Mouse (Mus musculus): ENCODE results near the gene Rnf214. TPM values are rescaled to one million over a fixed set of nuclear protein-coding genes. Genes with fewer than 3 reads are reported as not detected.

Rnf214 gene
- polyA plus RNA-seq, 2 experiments: 6.3 to 12.0 TPM

DNA sequence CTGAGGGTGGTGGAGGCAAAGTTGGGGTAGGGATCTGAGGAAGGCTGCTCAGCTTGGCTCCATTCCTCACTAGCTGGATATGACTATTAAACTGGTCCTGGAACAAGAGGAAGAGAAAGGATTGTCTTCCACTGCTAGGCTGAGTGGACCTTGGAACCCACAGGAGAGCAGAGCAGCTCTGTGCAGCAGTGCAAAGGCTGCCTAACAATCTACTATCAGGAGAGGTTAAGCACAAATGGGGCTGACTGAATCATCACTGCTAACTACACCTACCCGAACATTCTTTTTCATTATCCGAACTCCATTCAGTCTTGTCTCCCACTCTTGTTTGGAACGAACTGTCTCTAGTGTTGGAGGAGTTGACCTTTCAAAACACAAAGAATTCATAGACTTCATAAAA, 37.5 kb downstream of the Rnf214 start:
- H3K4me3 ChIP-seq (ENCODE audit: insufficient read depth in 1 of 2, low read depth in 2 of 2, low read length in 2 of 2): no peak overlapping the region
- TF ChIP-seq EP300 (IDR thresholded peaks at IDR 0.05; ENCODE audit: low read depth) (no peak), CTCF (IDR thresholded peaks at IDR 0.05; ENCODE audit: low read depth) (no peak)
- DNase-seq (ENCODE audit: low read depth in 3 of 3, low spot score in 3 of 3) (no peak), ATAC-seq (ENCODE audit: insufficient read depth) (no peak)
- no peaks in the 10 kb centered on the region for H3K9me3 ChIP-seq (ENCODE audit: control insufficient read depth, low read length)
- no peak overlapping the region for H3K4me2 ChIP-seq (ENCODE audit: low read depth)
- 78% methylated on average over 3 of the region's 3 CpGs for WGBS (ENCODE audit: insufficient replicate concordance)
- H3K36me3 ChIP-seq (replicated peaks; ENCODE audit: control insufficient read depth, insufficient read depth, low read depth): peaks cover 19% of the 10 kb centered on the region
- H3K27me3 ChIP-seq (ENCODE audit: control insufficient read depth, insufficient read depth, low read length): no peaks in the 10 kb centered on the region
- no peak overlapping the region for H3K27ac ChIP-seq
- H3K9ac ChIP-seq (replicated peaks): no peak overlapping the region
- H3K4me1 ChIP-seq (replicated peaks; ENCODE audit: control insufficient read depth in 2 of 2, insufficient read depth in 2 of 2, low read length in 1 of 2): no peaks in the 10 kb centered on the region

DNA sequence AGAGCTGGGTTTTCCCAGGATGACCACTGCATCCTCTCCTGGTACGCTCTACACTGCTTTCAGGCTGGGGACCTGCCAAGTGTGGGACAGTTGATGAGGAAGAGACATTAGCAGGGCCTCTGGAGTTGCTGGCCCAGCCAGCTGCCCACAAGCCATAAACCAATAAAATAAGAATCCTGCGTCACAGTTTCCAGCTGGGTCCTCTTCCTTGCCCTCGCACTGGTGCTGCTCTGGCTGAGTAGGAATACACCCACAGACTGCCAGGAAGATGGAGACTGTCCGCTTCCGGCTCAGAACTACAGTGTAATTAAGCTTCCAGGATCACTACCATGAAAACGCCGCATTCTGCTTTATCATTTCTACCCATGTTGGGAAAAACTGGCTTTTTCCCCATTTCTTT, 44.9 kb downstream of the Rnf214 start:
- ATAC-seq (ENCODE audit: insufficient read depth) (no peak), DNase-seq (ENCODE audit: low read depth in 3 of 3, low spot score in 3 of 3) (no peak)
- no peaks in the 10 kb centered on the region for H3K27me3 ChIP-seq (ENCODE audit: control insufficient read depth, insufficient read depth, low read length)
- H3K4me1 ChIP-seq (replicated peaks; ENCODE audit: control insufficient read depth in 2 of 2, insufficient read depth in 2 of 2, low read length in 1 of 2): no peaks in the 10 kb centered on the region
- H3K36me3 ChIP-seq (replicated peaks; ENCODE audit: control insufficient read depth, insufficient read depth, low read depth): peaks cover 11% of the 10 kb centered on the region
- no peak overlapping the region for H3K9ac ChIP-seq (replicated peaks)
- no peak overlapping the region for H3K4me2 ChIP-seq (ENCODE audit: low read depth)
- H3K27ac ChIP-seq: no peak overlapping the region
- WGBS (ENCODE audit: insufficient replicate concordance): 83% methylated on average over 7 of the region's 7 CpGs
- TF ChIP-seq CTCF (IDR thresholded peaks at IDR 0.05; ENCODE audit: low read depth) (no peak), EP300 (IDR thresholded peaks at IDR 0.05; ENCODE audit: low read depth) (no peak)
- H3K4me3 ChIP-seq (ENCODE audit: insufficient read depth in 1 of 2, low read depth in 2 of 2, low read length in 2 of 2): no peak overlapping the region
- no peaks in the 10 kb centered on the region for H3K9me3 ChIP-seq (ENCODE audit: control insufficient read depth, low read length)

- Histone ChIP-seq H3K4me2 (ENCODE audit: low read depth) (no peak overlapping the region), H3K4me1 (replicated peaks; ENCODE audit: control insufficient read depth in 2 of 2, insufficient read depth in 2 of 2, low read length in 1 of 2) (no peaks in the 10 kb centered on the region), H3K27me3 (ENCODE audit: control insufficient read depth, insufficient read depth, low read length) (no peaks in the 10 kb centered on the region), H3K4me3 (ENCODE audit: insufficient read depth in 1 of 2, low read depth in 2 of 2, low read length in 2 of 2) (no peak overlapping the region), H3K9me3 (ENCODE audit: control insufficient read depth, low read length) (no peaks in the 10 kb centered on the region), H3K27ac (no peak overlapping the region), H3K9ac (replicated peaks) (no peak overlapping the region), H3K36me3 (replicated peaks; ENCODE audit: control insufficient read depth, insufficient read depth, low read depth) (peaks cover 5% of the 10 kb centered on the region; the same call in 1 of the 2 replicates)
- TF ChIP-seq CTCF (IDR thresholded peaks at IDR 0.05; ENCODE audit: low read depth): no peak
- TF ChIP-seq EP300 (IDR thresholded peaks at IDR 0.05; ENCODE audit: low read depth): no peak
- WGBS (ENCODE audit: insufficient replicate concordance): 87% methylated on average over 10 of the region's 10 CpGs
- DNase-seq (ENCODE audit: low read depth in 3 of 3, low spot score in 3 of 3) (no peak), ATAC-seq (ENCODE audit: insufficient read depth) (no peak)
Observed at GRCm38 (mm10) chr9:45859364-45859763, 47.3 kb downstream of the Rnf214 start.

GRCm38 (mm10) chr9:45854136-45854535, 52.6 kb downstream of the Rnf214 start:
- no peak for TF ChIP-seq CTCF (IDR thresholded peaks at IDR 0.05; ENCODE audit: low read depth)
- no peak for TF ChIP-seq EP300 (IDR thresholded peaks at IDR 0.05; ENCODE audit: low read depth)
- DNase-seq (ENCODE audit: low read depth in 3 of 3, low spot score in 3 of 3) (no peak), ATAC-seq (ENCODE audit: insufficient read depth) (no peak)
- Histone ChIP-seq H3K36me3 (replicated peaks; ENCODE audit: control insufficient read depth, insufficient read depth, low read depth) (no peaks in the 10 kb centered on the region), H3K4me2 (ENCODE audit: low read depth) (no peak overlapping the region), H3K9me3 (ENCODE audit: control insufficient read depth, low read length) (no peaks in the 10 kb centered on the region), H3K4me1 (replicated peaks; ENCODE audit: control insufficient read depth in 2 of 2, insufficient read depth in 2 of 2, low read length in 1 of 2) (peaks cover 0 to 23% of the 10 kb centered on the region in 2 experiments; a peak in 2 of 4 replicates), H3K27me3 (ENCODE audit: control insufficient read depth, insufficient read depth, low read length) (no peaks in the 10 kb centered on the region), H3K27ac (no peak overlapping the region), H3K4me3 (ENCODE audit: insufficient read depth in 1 of 2, low read depth in 2 of 2, low read length in 2 of 2) (no peak overlapping the region), H3K9ac (replicated peaks) (no peak overlapping the region)
- 58% methylated on average over 1 of the region's 1 CpGs for WGBS (ENCODE audit: insufficient replicate concordance)

DNA sequence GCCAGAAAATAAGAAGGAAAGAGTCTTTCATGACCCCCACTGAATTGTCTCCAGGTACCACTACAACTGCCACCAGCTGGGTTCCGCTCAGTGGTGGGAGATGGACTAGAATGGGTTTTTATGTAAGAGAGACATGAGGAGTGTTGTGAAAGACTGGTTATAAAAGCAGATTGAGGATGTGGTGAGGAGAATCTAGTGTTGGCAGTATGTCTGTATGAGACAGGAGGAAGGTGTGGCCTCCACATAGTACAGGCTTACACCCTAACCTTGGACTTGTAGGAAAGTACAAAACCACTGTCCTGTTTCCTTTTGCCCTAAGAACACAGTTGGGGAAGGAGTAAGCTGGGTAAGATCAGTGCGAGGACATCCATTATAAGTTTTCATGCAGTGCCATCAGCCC, 53.0 kb downstream of the Rnf214 start:
- no peaks in the 10 kb centered on the region for H3K27me3 ChIP-seq (ENCODE audit: control insufficient read depth, insufficient read depth, low read length)
- ATAC-seq (ENCODE audit: insufficient read depth) (no peak), DNase-seq (ENCODE audit: low read depth in 3 of 3, low spot score in 3 of 3) (no peak)
- WGBS (ENCODE audit: insufficient replicate concordance): 54% methylated on average over 2 of the region's 2 CpGs
- H3K36me3 ChIP-seq (replicated peaks; ENCODE audit: control insufficient read depth, insufficient read depth, low read depth): no peaks in the 10 kb centered on the region
- H3K9me3 ChIP-seq (ENCODE audit: control insufficient read depth, low read length): no peaks in the 10 kb centered on the region
- H3K27ac ChIP-seq: no peak overlapping the region
- no peak overlapping the region for H3K9ac ChIP-seq (replicated peaks)
- H3K4me3 ChIP-seq (ENCODE audit: insufficient read depth in 1 of 2, low read depth in 2 of 2, low read length in 2 of 2): no peak overlapping the region
- no peak for TF ChIP-seq EP300 (IDR thresholded peaks at IDR 0.05; ENCODE audit: low read depth)
- TF ChIP-seq CTCF (IDR thresholded peaks at IDR 0.05; ENCODE audit: low read depth): no peak
- H3K4me1 ChIP-seq (replicated peaks; ENCODE audit: control insufficient read depth in 2 of 2, insufficient read depth in 2 of 2, low read length in 1 of 2): peaks cover 0 to 24% of the 10 kb centered on the region in 2 experiments; a peak in 2 of 4 replicates
- H3K4me2 ChIP-seq (ENCODE audit: low read depth): no peak overlapping the region

Data from liver, embryonic 14.5 days (tissue).